Mouse (Mus musculus): ENCODE data around the gene Gm26741. TPM values are rescaled to one million over a fixed set of nuclear protein-coding genes. Genes with fewer than 3 reads are reported as not detected.
"Not testable (repeated sequence)": the region's sequence is repeated elsewhere in the genome, so short reads cannot be mapped to it uniquely, and the experiment has no call there.

Gene Gm26741
- not detected in 2 replicates for total RNA-seq (2017)

DNA sequence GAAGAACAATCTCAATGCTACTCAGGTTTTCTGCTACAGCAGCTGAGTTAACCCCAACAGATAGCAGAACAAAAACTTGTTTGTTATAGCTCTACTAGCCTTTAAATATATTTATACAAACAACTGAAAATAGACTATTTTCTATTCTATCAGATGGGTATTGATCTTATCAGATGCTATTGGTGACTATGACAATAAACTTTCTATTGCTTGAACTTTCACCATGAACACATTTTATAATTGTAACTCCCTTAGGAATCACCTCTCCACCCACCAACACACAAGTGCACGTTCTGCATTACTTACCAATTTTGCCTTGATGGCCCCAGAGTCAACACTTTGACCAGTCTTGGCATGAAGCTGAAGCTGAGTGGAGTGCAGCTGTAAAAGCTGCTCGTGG, at the start of gene Gm26741:
TSS of gene Gm26741 (plus strand) at position 301 of the 400 bp plus-strand sequence.
- no peak for ATAC-seq (ENCODE audit: extremely low read depth, insufficient number of reproducible peaks, low FRiP score, poor library complexity, severe bottlenecking)

DNA sequence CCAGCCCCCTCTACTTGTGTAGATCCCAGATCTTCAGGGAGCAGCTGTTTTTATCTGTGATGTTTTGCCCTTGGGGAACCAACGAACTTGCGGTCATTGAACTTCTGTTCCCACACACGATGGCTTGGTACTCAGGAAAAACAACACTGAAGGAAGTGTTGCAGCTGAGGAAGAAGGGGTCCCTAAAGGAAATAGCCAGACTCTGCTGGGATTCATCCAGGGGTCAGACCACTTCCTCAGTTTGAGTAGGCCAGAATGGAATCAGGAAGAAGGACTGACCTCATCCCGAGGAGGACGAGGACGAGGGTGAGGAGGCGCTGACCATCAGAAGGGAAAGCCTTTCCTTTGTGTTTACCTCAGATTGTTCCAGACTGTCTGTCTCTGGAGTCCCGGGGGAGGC, 49.4 kb upstream of the Gm26741 start:
- no peak for ATAC-seq (ENCODE audit: extremely low read depth, insufficient number of reproducible peaks, low FRiP score, poor library complexity, severe bottlenecking)

GRCm38 (mm10) chr10:52319506-52320286, 38.9 kb upstream of the Gm26741 start:
- ATAC-seq (ENCODE audit: extremely low read depth, insufficient number of reproducible peaks, low FRiP score, poor library complexity, severe bottlenecking): no peak

GRCm38 (mm10) chr10:52321918-52322317, 36.6 kb upstream of the Gm26741 start:
- ATAC-seq (ENCODE audit: extremely low read depth, insufficient number of reproducible peaks, low FRiP score, poor library complexity, severe bottlenecking): no peak

DNA sequence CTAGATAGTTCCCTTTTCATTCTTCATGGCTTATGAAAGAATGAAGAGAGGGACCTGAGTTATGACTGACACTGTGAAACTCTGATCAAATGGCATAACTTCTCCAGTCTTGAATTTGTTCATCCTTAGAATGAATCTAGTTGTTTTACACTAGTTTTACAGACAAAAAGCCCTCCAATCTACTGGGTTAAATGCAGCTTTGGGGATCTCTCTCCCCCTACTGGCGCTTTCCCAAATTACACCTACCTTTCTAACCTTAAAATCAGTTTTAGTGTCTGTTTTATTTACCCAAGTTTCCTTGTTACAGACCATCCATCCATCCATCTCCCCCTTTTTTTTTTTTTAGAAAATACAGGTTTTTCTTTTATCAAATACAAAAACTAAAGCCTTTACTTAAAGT, 27.6 kb upstream of the Gm26741 start:
- ATAC-seq (ENCODE audit: extremely low read depth, insufficient number of reproducible peaks, low FRiP score, poor library complexity, severe bottlenecking): 0 out of 2 replicates have a peak, but pooled peaks have one; percentile 9

GRCm38 (mm10) chr10:52343324-52343723, 15.2 kb upstream of the Gm26741 start:
- not testable (repeated sequence) for ATAC-seq (ENCODE audit: extremely low read depth, insufficient number of reproducible peaks, low FRiP score, poor library complexity, severe bottlenecking)

DNA sequence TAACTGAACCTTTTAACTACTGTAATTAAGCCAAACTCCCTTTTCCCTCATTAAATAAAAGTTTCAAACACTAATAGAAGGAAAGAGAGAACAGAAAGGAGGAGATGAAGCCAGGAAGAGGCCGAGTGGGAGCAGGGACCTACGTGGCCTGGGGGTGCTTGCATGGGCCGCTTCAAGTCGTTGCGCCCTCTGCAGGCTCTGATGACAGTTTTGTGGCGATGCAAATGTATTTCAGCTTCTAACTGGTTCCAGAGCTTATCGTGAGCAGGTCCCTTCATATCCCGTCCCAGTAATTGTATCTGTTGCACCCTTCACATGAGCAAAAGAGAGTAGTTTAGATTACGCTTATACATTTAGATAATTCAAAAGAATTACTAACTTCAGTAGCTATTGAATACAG, 5.4 kb upstream of the Gm26741 start:
- no peak for ATAC-seq (ENCODE audit: extremely low read depth, insufficient number of reproducible peaks, low FRiP score, poor library complexity, severe bottlenecking)

GRCm38 (mm10) chr10:52360241-52360735, 1.7 kb downstream of the Gm26741 start:
- ATAC-seq (ENCODE audit: extremely low read depth, insufficient number of reproducible peaks, low FRiP score, poor library complexity, severe bottlenecking): no peak

DNA sequence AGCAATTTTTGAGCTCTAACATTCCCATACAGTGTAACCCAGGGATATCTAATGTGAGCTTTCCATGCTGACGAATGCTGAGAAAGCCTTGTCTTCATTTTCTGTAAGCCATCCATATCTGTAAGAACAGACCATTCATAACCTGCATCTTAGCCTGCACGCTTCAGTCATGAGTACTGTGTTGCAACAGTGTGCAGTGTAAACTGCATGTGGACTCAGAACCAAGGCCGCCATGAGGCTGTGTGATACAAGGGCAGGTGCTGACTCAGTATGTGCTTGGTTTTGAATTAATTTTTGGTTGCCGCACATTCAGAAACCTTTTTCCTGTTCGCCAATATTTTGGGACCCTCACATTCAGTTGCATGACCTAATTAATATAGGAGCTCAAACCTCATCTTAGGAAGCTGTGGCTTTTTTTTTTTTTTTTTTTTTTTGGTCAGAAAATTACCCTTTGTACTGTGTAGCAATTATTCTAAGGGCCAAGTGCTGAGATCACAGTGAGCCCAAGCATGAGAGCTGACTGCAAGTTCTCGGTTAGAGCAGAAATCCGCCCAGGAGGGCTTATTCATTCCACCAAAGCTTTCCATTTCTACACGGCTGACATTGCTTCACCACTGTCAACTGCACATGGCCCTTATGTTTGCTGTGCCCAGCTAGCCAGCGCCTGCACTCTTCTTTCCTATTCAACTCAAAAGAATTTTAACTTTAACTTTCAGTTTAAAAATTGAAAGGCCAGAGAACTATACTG, 2.5 kb downstream of the Gm26741 start:
- no peak for ATAC-seq (ENCODE audit: extremely low read depth, insufficient number of reproducible peaks, low FRiP score, poor library complexity, severe bottlenecking)

- no peak for ATAC-seq (ENCODE audit: extremely low read depth, insufficient number of reproducible peaks, low FRiP score, poor library complexity, severe bottlenecking)
These were observed 9.8 kb downstream of the Gm26741 start for GRCm38 (mm10) chr10:52368376-52368775.

DNA sequence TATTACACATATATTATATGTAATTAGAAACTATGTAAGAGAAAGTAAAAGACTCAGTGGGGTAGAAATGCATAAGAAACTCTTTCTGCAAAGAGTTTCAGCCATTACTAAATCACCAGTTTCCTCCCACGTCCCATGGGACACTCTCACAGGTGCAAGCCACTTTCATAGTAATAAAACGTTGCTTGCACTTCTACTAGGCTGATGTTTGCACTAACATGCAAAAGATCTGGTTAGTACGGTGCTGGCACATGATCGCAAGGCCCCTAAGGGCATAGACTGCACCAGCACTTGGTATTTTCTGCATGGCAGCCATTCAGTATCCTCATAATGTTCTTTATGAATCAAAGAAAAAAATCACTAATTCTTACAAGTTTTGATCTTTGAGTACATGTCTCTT, 15.3 kb downstream of the Gm26741 start:
- ATAC-seq (ENCODE audit: extremely low read depth, insufficient number of reproducible peaks, low FRiP score, poor library complexity, severe bottlenecking): peak; percentile 82

- ATAC-seq (ENCODE audit: extremely low read depth, insufficient number of reproducible peaks, low FRiP score, poor library complexity, severe bottlenecking): no peak
These were observed 16.1 kb downstream of the Gm26741 start for GRCm38 (mm10) chr10:52374651-52375050.

DNA sequence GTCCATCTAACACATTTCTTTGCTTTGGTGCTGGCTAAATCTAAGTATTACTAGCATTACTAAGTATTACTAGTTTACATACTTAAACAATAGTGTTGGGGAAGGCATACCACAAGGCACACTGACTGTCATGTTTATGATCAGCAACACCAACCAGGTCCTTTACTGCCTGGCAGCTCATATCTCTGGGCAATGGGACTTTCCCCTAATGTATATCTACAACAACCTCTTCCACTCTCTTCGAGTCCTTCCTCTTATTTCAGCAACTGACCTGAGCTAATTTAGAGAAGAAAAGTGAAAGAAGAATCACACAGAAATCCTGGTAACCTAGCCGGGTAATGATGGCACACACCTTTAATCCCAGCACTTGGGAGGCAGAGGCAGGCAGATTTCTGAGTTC, 17.9 kb downstream of the Gm26741 start:
- peak; percentile 62 for ATAC-seq (ENCODE audit: extremely low read depth, insufficient number of reproducible peaks, low FRiP score, poor library complexity, severe bottlenecking)

- ATAC-seq (ENCODE audit: extremely low read depth, insufficient number of reproducible peaks, low FRiP score, poor library complexity, severe bottlenecking): no peak
These were observed 19.2 kb downstream of the Gm26741 start for GRCm38 (mm10) chr10:52377813-52378212.

GRCm38 (mm10) chr10:52381321-52381801, 22.8 kb downstream of the Gm26741 start:
- ATAC-seq (ENCODE audit: extremely low read depth, insufficient number of reproducible peaks, low FRiP score, poor library complexity, severe bottlenecking): no peak

DNA sequence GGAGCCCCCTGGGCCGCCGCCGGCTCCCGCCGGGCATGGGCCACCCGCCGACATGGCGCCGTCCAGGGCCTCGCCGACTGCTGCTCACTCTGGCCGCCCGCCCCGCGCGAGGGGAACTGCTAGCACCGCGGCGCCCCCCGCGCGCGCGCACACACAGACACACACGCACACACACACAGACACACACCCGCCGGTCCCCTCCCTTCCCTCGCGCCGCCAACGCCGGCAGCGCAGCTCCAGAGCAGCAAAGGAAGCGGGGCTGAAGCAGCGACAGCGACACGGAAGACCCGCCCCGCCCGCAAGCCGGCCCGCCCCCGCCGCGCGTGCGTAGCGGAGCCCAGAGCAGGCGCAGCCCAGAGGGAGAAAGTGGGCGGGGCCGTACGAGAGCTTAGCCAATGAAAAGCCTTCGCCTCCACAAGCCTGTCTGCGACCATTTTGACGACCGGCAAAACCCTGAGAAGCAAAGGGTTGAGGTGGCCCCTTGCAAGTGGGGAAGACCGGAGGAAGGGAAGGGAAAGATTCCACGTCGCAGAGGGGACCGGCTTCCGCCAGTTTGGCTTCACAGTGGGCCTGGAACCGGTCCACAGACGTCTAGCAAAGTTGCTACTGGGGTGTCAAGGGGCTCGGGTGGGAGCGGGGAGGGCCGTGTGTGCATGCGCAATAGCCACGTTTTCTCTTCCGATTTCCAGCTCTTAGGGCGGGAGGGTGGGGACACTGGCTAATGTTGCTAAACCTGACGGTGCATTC, 23.5 kb downstream of the Gm26741 start, which contains the start of gene Gopc:
TSS of gene Gopc (minus strand) at position 280 of the 747 bp plus-strand sequence.
- peak; percentile 91 for ATAC-seq (ENCODE audit: extremely low read depth, insufficient number of reproducible peaks, low FRiP score, poor library complexity, severe bottlenecking)

GRCm38 (mm10) chr10:52383022-52383421, 24.5 kb downstream of the Gm26741 start:
- no peak for ATAC-seq (ENCODE audit: extremely low read depth, insufficient number of reproducible peaks, low FRiP score, poor library complexity, severe bottlenecking)

DNA sequence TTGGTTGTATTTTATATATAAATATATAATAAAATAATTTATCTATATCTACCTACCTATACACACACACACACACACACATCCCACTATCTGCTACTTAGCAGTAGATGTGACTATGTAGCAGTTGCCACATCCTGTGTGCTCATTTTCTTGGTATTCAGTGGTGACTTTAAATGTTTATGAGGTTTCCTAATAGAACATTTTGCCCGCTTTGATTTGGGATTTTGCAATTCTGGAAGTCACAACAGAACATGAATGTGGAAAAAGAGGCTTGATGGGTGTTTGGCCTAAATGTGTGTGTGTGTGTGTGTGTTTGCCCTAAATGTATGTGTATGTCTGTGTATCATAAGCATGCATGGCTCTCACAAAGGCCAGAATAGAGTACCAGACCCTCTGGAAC, 25.0 kb downstream of the Gm26741 start:
- no peak for ATAC-seq (ENCODE audit: extremely low read depth, insufficient number of reproducible peaks, low FRiP score, poor library complexity, severe bottlenecking)
